Mouse (Mus musculus) liver, embryonic 11.5 days (tissue): Measurements from ENCODE around the gene Cpvl. TPM values are rescaled to one million over a fixed set of nuclear protein-coding genes. Genes with fewer than 3 reads are reported as not detected.

Experiments used
- ATAC-seq: fragments of 200-750 bp; cut with Nextera tagmentation; replicated peaks from 2 replicates; pipeline ENCODE4 v1.8.0; 2017; ENCODE audit warnings: moderate number of reproducible peaks, mild to moderate bottlenecking, moderate TSS enrichment, moderate library complexity; ENCODE audit not compliant: low FRiP score
- DNase-seq: peaks from one replicate; pipeline ENCODE4 v3.0.0-alpha.2; 2017; ENCODE audit warnings: low spot score
- H3K27ac ChIP-seq: fragments of 300-500 bp; sonication (generic); 2 replicates; pipeline ENCODE4 v1.5.1; 2014; ENCODE audit warnings: mild to moderate bottlenecking, low read depth, low read length, control low read depth
- H3K27me3 ChIP-seq: fragments of 300-500 bp; sonication (generic); replicated peaks from 2 replicates; pipeline ENCODE4 v1.6.1; 2014; ENCODE audit warnings: low read length, mixed read lengths; ENCODE audit not compliant: control insufficient read depth, insufficient read depth
- H3K36me3 ChIP-seq: fragments of 300-500 bp; sonication (generic); 2 replicates; pipeline ENCODE4 v1.6.1; 2014; ENCODE audit warnings: mild to moderate bottlenecking, low read length, moderate library complexity, mixed read lengths; ENCODE audit not compliant: control insufficient read depth, insufficient read depth
- H3K4me1 ChIP-seq: fragments of 300-500 bp; sonication (generic); replicated peaks from 2 replicates; pipeline ENCODE4 v1.6.1; 2014; ENCODE audit warnings: low read length, mixed read lengths; ENCODE audit not compliant: control insufficient read depth, insufficient read depth
- H3K4me2 ChIP-seq: fragments of 300-500 bp; sonication (generic); 2 replicates; pipeline ENCODE4 v1.6.1; 2014; ENCODE audit warnings: mild to moderate bottlenecking, control low read depth, moderate library complexity
- H3K4me3 ChIP-seq: fragments of 300-500 bp; sonication (generic); 2 replicates; pipeline ENCODE4 v1.5.1; 2014; ENCODE audit warnings: low read depth, low read length, control low read depth
- H3K9ac ChIP-seq: fragments of 300-500 bp; sonication (generic); 2 replicates; pipeline ENCODE4 v1.6.1; 2014; ENCODE audit warnings: low read depth, low read length, control low read depth
- H3K9me3 ChIP-seq: fragments of 300-500 bp; sonication (generic); 2 replicates; pipeline ENCODE4 v1.6.1; 2016; ENCODE audit warnings: low read length, inconsistent platforms, mixed read lengths; ENCODE audit not compliant: control insufficient read depth
- WGBS: fragments of 180-500 bp; shearing (Covaris S2); extraction: QIAGEN DNeasy Blood & Tissue Kit; methylation state at CpG from one replicate; pipeline ENCODE4 v1.1.7; 2014; 5-methylcytosine and 5-hydroxymethylcytosine counted together
- polyA plus RNA-seq: library from polyadenylated mRNA; unstranded; fragments of >200 nt; fragmentation: Nextera tagmentation; extraction: Ambion mirVana; gene quantifications from 2 replicates; pipeline ENCODE4 v1.2.1, GENCODE M21; 2014

Cpvl gene
- polyA plus RNA-seq, 1 experiment from 2014 or later: not detected

DNA sequence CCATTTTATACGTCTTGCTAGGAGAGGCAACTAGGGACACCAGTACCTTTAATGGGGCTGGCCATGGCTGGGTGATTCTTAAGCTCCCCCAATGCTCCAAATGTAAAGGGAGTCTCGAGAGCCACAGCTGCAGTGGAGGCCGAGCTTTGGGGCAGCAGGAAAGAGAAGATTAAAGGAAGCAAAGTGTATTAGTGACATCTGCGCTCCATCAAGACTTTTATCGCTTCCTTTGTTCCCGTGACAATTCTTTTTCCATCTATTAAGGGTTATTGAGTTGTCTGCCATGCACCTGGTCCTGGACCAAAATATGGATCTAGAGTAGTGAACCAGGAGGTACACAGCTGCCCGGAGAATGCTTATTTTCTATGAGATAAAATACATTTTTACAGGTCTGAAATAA, 65.3 kb downstream of the Cpvl start:
- WGBS: 56% methylated on average over 7 of the region's 7 CpGs

DNA sequence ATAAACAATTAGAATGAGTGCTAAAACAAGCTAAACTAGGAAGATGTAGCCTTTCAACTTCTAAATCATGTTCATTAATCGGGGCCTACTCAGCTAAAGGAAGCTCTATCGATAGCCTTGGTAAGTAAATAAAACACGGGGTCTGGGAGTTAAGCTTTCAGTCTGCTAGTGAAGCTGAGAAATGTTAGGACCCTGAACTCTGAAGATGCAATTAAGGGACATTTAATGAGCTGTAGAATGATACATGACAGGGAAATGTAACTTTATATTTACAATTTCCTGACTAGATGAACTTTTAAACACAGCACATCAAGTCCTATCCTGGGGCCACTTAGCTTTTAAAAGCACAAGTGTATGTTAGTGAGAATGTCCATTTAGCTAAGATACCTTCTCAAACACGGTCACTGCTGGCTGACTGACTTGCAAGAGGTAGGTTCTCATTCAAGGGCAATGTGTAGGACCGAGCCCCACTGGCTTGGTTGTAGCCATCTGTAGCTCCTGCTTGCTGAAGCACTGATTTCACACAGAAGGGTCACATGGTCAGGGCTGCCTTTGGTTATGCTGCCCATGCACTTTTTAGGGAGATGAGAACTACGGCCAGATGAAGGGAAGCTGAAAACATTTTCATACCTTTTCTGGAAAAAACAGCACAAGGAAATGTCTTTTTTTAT, 66.2 kb downstream of the Cpvl start:
- H3K27me3 ChIP-seq: no peaks in the 10 kb centered on the region
- ATAC-seq (no peak), DNase-seq (no peak)
- no peaks in the 10 kb centered on the region for H3K9me3 ChIP-seq
- no peak overlapping the region for H3K27ac ChIP-seq
- 62% methylated on average over 6 of the region's 6 CpGs for WGBS
- H3K9ac ChIP-seq: no peak overlapping the region
- 0 out of 2 replicates have a peak, but pooled peaks cover 3% of the 10 kb centered on the region for H3K4me1 ChIP-seq
- no peaks in the 10 kb centered on the region for H3K36me3 ChIP-seq
- H3K4me2 ChIP-seq: no peak overlapping the region
- no peak overlapping the region for H3K4me3 ChIP-seq

More for the DNA sequence above, 65.3 kb downstream of the Cpvl start:
- H3K4me2 ChIP-seq: no peak overlapping the region
- no peak overlapping the region for H3K9ac ChIP-seq
- DNase-seq: no peak
- no peaks in the 10 kb centered on the region for H3K9me3 ChIP-seq
- no peaks in the 10 kb centered on the region for H3K36me3 ChIP-seq
- no peak overlapping the region for H3K4me3 ChIP-seq
- H3K27me3 ChIP-seq: no peaks in the 10 kb centered on the region
- ATAC-seq: no peak
- H3K4me1 ChIP-seq: no peaks in the 10 kb centered on the region
- H3K27ac ChIP-seq: no peak overlapping the region

DNA sequence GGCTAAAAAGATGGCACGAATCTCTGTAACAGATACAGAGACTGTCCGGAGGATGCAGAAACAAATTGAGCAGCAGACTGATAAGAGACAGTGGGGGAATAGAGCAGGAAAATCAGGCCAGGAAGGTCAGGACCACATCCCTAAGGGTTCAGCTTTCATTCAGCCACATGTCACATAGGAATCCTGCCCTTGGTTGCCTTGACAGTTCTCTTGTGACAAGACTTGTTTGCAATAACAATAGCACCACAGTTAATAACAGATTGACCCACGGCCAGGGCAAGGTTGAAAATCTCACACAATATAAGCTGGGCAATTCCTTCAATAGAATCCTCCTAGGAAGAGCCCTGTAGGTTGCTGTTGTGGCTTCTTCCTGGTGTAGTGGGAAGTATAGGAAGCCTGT, 68.5 kb downstream of the Cpvl start:
- Histone ChIP-seq H3K4me3 (no peak overlapping the region), H3K9me3 (no peaks in the 10 kb centered on the region), H3K4me1 (peaks cover 16% of the 10 kb centered on the region), H3K27ac (no peak overlapping the region), H3K4me2 (no peak overlapping the region), H3K36me3 (no peaks in the 10 kb centered on the region), H3K9ac (no peak overlapping the region), H3K27me3 (no peaks in the 10 kb centered on the region)
- WGBS: 31% methylated on average over 3 of the region's 3 CpGs
- no peak for ATAC-seq
- no peak for DNase-seq

DNA sequence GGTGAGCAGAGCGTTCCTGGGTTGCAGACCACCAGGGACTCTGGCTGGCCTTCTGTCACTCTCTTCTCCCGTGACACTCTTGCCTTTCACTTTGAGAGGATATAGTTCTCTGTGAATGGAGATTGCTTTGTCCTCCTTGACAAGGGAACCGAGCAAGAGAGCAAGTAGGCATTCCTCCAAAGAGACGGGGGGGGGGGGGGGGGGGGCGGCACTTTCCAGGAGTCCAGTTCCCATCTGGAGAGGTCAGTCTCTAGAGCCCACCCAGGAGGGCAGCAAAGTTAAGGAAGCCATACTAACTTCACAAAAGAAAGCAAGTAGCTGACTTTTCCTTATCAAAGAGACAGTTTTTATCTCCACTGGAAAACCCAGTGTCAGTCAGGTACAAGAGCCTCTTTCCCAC, 69.0 kb downstream of the Cpvl start:
- Histone ChIP-seq H3K4me2 (no peak overlapping the region), H3K27me3 (no peaks in the 10 kb centered on the region), H3K4me3 (no peak overlapping the region), H3K9ac (no peak overlapping the region), H3K9me3 (no peaks in the 10 kb centered on the region), H3K27ac (no peak overlapping the region), H3K4me1 (peaks cover 16% of the 10 kb centered on the region), H3K36me3 (no peaks in the 10 kb centered on the region)
- DNase-seq (no peak), ATAC-seq (no peak)
- 69% methylated on average over 2 of the region's 5 CpGs for WGBS

DNA sequence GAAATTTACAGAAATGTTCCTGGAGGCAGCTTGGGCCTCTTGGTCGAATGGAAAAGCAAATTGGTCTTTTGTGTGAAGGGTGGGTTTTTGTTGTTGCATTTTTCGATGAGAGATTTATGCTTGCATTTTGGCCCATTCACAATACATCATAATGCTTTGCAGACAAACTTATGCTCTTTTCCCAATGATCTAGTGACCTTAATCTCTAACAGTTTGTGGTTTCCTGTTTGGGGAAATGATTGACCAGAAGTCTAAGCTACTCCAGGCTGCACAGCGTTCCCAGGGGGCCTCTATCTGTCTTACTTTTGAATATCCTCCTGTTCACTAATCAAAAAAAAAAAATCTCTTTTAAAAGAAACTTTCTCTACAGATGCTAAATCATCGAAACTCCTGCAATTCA, 71.6 kb downstream of the Cpvl start:
- H3K4me1 ChIP-seq: peaks cover 16% of the 10 kb centered on the region
- 33% methylated on average over 4 of the region's 4 CpGs for WGBS

DNA sequence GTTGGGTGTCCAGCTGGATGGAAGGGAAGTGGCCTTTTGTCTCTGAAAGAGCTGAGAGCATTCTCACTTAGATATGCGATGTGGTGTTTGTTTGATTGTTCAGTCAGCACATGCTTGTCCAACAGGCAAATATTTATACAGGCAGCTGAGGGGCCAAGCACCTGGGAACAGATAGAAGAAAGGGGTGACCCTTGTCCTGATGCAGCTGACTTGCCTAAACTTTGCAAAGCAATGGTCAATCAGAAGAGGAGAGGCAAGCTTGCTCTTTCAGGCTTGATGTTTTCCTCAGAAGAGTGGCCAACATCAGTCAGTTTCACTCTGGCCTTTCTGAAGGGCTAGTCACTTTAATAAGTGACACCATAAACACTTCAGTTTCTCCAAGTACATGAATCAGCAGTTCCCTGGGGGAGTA, 72.4 kb downstream of the Cpvl start:
- no peaks in the 10 kb centered on the region for H3K27me3 ChIP-seq
- DNase-seq: no peak
- 38% methylated on average over 1 of the region's 1 CpGs for WGBS
- H3K36me3 ChIP-seq: no peaks in the 10 kb centered on the region
- H3K9ac ChIP-seq: no peak overlapping the region
- H3K9me3 ChIP-seq: no peaks in the 10 kb centered on the region
- H3K27ac ChIP-seq: no peak overlapping the region
- no peak overlapping the region for H3K4me3 ChIP-seq
- no peak for ATAC-seq
- H3K4me2 ChIP-seq: no peak overlapping the region
- peaks cover 16% of the 10 kb centered on the region for H3K4me1 ChIP-seq

More for the DNA sequence above, 71.6 kb downstream of the Cpvl start:
- H3K9ac ChIP-seq: no peak overlapping the region
- H3K4me3 ChIP-seq: no peak overlapping the region
- ATAC-seq (no peak), DNase-seq (no peak)
- no peak overlapping the region for H3K27ac ChIP-seq
- no peak overlapping the region for H3K4me2 ChIP-seq
- no peaks in the 10 kb centered on the region for H3K27me3 ChIP-seq
- no peaks in the 10 kb centered on the region for H3K36me3 ChIP-seq
- no peaks in the 10 kb centered on the region for H3K9me3 ChIP-seq

DNA sequence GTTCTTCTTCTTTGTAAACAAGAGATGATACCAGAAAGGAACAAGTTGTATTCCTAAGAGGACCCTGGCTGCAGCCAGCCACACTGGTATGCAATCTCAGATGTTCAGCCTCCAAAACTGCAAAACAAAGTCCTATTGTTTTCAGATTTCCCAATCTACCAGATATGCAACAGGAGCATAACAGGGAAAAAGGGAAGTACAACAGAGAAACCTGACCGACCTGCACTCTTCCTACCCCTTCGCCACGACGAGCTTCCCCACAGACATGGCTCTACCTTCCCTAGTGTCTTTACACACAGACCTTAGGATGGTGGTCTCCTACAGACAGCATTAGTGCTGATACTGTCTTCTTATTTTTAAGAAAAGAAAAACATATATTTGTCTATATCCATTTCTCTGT, 72.9 kb downstream of the Cpvl start:
- Histone ChIP-seq H3K27me3 (no peaks in the 10 kb centered on the region), H3K27ac (no peak overlapping the region), H3K4me3 (no peak overlapping the region), H3K4me1 (peaks cover 16% of the 10 kb centered on the region), H3K9me3 (no peaks in the 10 kb centered on the region), H3K9ac (no peak overlapping the region), H3K36me3 (no peaks in the 10 kb centered on the region), H3K4me2 (no peak overlapping the region)
- ATAC-seq (no peak), DNase-seq (no peak)
- WGBS: 58% methylated on average over 4 of the region's 4 CpGs

DNA sequence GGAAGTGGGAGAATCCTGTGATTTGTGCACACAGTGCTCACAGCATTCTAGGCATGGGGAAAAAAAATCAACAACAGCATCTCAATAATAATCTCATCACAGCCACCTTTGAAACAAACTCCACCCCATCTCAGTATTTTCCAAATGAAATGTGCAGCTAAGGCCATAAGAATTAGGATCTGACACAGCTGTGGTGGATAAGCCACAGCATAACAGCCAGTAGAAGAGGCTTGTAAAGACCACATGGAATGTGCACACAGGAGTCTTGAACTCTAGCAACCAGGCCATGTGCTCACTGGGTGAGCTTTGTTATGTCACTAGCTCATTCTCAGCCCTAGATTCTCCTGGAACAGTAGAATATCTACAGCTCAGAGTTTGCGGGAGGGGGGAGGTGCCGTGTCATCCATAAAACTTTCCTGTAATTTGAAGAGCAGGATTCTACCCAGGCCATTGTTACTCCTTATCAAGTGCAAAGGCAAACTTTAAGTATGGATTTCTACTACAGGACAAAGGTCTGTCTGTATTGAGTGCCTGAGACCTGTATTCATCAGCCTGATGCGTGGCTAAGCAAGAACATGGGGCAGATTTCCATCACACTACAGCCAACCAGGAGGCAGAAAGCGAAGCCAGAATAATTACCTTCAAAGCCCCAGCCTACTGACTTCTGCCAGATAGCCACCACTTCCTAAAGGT, 73.6 kb downstream of the Cpvl start:
- Histone ChIP-seq H3K36me3 (no peaks in the 10 kb centered on the region), H3K4me3 (no peak overlapping the region), H3K27me3 (no peaks in the 10 kb centered on the region), H3K4me1 (peaks cover 19% of the 10 kb centered on the region), H3K9ac (no peak overlapping the region), H3K9me3 (no peaks in the 10 kb centered on the region), H3K27ac (no peak overlapping the region), H3K4me2 (no peak overlapping the region)
- DNase-seq (no peak), ATAC-seq (no peak)
- 78% methylated on average over 4 of the region's 4 CpGs for WGBS

DNA sequence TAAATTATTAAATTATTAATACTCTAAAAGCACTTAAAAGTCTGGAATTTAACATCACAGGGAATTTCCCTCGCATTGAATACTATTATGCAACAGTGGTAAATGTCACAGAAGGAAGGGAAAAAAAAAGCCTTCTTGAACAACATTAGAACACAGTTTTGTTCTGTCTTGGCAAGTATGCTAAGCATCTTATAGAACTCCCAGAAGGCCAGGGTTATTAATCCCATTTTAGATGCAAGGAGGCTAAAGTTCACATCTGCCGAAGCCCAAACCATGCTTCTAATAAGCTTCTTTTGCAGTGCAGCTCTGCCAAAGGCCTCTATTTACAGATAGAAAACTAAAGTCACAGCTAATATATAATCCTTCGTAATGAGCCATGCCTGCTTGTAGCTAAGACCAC, 74.3 kb downstream of the Cpvl start:
- Histone ChIP-seq H3K4me1 (peaks cover 19% of the 10 kb centered on the region), H3K9ac (no peak overlapping the region), H3K36me3 (no peaks in the 10 kb centered on the region), H3K27ac (no peak overlapping the region), H3K9me3 (no peaks in the 10 kb centered on the region), H3K27me3 (no peaks in the 10 kb centered on the region), H3K4me3 (no peak overlapping the region), H3K4me2 (no peak overlapping the region)
- ATAC-seq (no peak), DNase-seq (no peak)
- WGBS: 74% methylated on average over 3 of the region's 3 CpGs
